Mouse (Mus musculus) kidney, embryonic 14.5 days (tissue): ENCODE data around the gene Ube2d1. TPM values are rescaled to one million over a fixed set of nuclear protein-coding genes. Genes with fewer than 3 reads are reported as not detected.

Experiments
- ATAC-seq: fragments of 200-750 bp; cut with Nextera tagmentation; 2 replicates; pipeline ENCODE4 v1.8.0; 2017; ENCODE audit warnings: moderate number of reproducible peaks, mild to moderate bottlenecking, moderate TSS enrichment, moderate library complexity; ENCODE audit not compliant: low FRiP score, low TSS enrichment
- H3K27ac ChIP-seq: fragments of 300-500 bp; sonication (generic); 2 replicates; pipeline ENCODE4 v1.5.1; 2014; ENCODE audit warnings: low read depth, mild to moderate bottlenecking, low read length, moderate library complexity, mixed read lengths
- H3K27me3 ChIP-seq: fragments of 300-500 bp; sonication (generic); 2 replicates; pipeline ENCODE4 v1.6.1; 2014; ENCODE audit warnings: mild to moderate bottlenecking, low read length; ENCODE audit not compliant: control insufficient read depth, insufficient read depth
- H3K36me3 ChIP-seq: fragments of 300-500 bp; sonication (generic); 2 replicates; pipeline ENCODE4 v1.6.1; 2014; ENCODE audit warnings: low read length, mixed read lengths; ENCODE audit not compliant: control insufficient read depth, insufficient read depth
- H3K4me1 ChIP-seq: fragments of 300-500 bp; sonication (generic); 2 replicates; pipeline ENCODE4 v1.6.1; 2014; ENCODE audit warnings: low read length, mixed read lengths; ENCODE audit not compliant: control insufficient read depth, insufficient read depth
- H3K4me2 ChIP-seq: fragments of 300-500 bp; sonication (generic); replicated peaks from 2 replicates; pipeline ENCODE4 v1.6.1; 2014; ENCODE audit warnings: low read depth, mild to moderate bottlenecking, low read length
- H3K4me3 ChIP-seq: fragments of 300-500 bp; sonication (generic); 2 replicates; pipeline ENCODE4 v1.5.1; 2014; ENCODE audit warnings: mild to moderate bottlenecking, low read length
- H3K9ac ChIP-seq: fragments of 300-500 bp; sonication (generic); 2 replicates; pipeline ENCODE4 v1.6.1; 2014; ENCODE audit warnings: low read depth, mild to moderate bottlenecking, low read length, moderate library complexity
- H3K9me3 ChIP-seq: fragments of 300-500 bp; sonication (generic); 2 replicates; pipeline ENCODE4 v1.6.1; 2016; ENCODE audit warnings: low read length; ENCODE audit not compliant: control insufficient read depth
- WGBS: fragments of 180-500 bp; shearing (Covaris S2); extraction: QIAGEN DNeasy Blood & Tissue Kit; methylation state at CpG from one replicate; pipeline ENCODE4 v1.1.7; 2014; 5-methylcytosine and 5-hydroxymethylcytosine counted together
- polyA plus RNA-seq: library from polyadenylated mRNA; unstranded; fragments of >200 nt; fragmentation: Nextera tagmentation; extraction: Ambion mirVana; gene quantifications from 2 replicates; pipeline ENCODE4 v1.2.1, GENCODE M21; 2014

Gene Ube2d1
- 81.7 and 83.1 TPM in 2 replicates for polyA plus RNA-seq

DNA sequence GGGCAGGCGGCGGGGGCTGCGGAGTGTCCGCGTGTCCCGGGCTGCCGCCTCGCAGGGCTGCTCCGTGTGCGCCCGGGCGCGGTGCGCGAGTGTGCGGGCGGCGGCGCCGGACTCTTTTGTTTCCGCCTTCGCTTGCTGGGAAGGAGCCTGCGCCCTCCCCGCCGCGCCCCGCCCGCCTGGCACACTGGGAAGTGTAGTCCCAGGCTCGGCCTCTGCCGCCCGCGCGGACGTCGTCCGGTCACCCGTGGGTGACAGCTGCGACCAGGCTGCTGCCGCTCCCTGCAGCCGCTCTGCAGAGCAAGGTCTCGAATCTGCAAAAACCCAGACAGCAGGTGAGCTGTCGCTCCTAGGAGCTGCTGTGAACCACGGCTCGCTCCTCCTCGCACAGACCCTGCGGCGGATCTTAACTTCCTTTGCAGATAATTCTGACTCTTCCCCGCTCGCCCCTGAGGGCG lies at the start of gene Ube2d1:
TSS of gene Ube2d1 (minus strand) at position 137 of the 455 bp plus-strand sequence.
- H3K27me3 ChIP-seq: peaks cover 3% of the 10 kb centered on the region; the same call in 1 of the 2 replicates
- peak within 1 kb of the TSS; percentile 76 for H3K9ac ChIP-seq
- under 1% methylated on average over 50 of the region's 50 CpGs for WGBS
- no peak within 1 kb of the TSS for H3K27ac ChIP-seq
- peak within 1 kb of the TSS; percentile 66 for H3K4me3 ChIP-seq
- peak within 1 kb of the TSS; percentile 59 for H3K4me2 ChIP-seq
- H3K9me3 ChIP-seq: no peaks in the 10 kb centered on the region
- peaks cover 8% of the 10 kb centered on the region; the same call in 1 of the 2 replicates for H3K4me1 ChIP-seq
- peak; percentile 95 for ATAC-seq
- H3K36me3 ChIP-seq: no peaks in the 10 kb centered on the region

DNA sequence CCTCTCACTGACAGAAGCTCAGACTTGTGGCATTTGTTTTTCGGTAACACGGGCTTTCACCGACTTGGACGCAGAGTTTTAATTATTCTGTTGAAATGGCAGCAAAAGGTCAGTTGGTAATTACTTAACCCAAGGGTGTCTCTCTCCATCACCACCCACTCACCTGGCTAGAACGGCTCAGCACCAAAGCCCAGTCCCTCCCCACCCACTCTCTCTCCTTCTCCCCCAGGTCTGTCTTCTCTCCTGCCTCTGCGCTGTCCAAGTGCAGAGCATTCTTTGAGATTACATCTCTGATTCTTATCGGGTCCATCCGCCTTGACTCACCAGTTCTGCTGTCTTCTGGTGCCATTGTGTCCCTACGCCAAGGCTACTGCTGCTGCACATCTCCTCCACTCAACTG lies 47.8 kb upstream of the Ube2d1 start:
- Histone ChIP-seq H3K9me3 (no peaks in the 10 kb centered on the region), H3K4me2 (no peak overlapping the region), H3K9ac (no peak overlapping the region), H3K27ac (no peak overlapping the region), H3K4me1 (no peaks in the 10 kb centered on the region), H3K36me3 (peaks cover 27% of the 10 kb centered on the region; the same call in 1 of the 2 replicates), H3K27me3 (no peaks in the 10 kb centered on the region), H3K4me3 (no peak overlapping the region)
- 91% methylated on average over 9 of the region's 9 CpGs for WGBS
- ATAC-seq: no peak

DNA sequence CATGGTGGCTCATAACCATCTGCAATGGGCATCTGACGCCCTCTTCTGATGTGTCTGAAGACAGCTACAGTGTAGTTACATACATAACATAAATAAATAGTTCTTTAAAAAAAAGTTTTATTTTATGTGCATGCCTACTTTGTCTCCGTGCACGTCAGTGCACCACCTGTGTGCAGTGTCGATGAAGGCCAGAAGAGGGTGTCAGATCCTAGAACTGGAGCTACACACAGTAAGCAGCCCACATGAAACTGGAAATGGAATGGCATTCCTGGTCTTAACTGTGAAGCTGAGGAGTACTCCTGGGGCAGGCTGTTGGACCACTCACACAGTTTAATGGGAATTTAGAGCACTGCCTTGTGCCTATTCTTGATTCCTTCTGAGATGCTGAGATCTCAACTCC lies 47.3 kb upstream of the Ube2d1 start:
- no peak overlapping the region for H3K4me3 ChIP-seq
- WGBS: 92% methylated on average over 4 of the region's 4 CpGs
- no peaks in the 10 kb centered on the region for H3K27me3 ChIP-seq
- no peak overlapping the region for H3K4me2 ChIP-seq
- H3K9ac ChIP-seq: no peak overlapping the region
- no peak overlapping the region for H3K27ac ChIP-seq
- no peaks in the 10 kb centered on the region for H3K4me1 ChIP-seq
- peaks cover 27% of the 10 kb centered on the region; the same call in 1 of the 2 replicates for H3K36me3 ChIP-seq
- no peaks in the 10 kb centered on the region for H3K9me3 ChIP-seq
- ATAC-seq: no peak

DNA sequence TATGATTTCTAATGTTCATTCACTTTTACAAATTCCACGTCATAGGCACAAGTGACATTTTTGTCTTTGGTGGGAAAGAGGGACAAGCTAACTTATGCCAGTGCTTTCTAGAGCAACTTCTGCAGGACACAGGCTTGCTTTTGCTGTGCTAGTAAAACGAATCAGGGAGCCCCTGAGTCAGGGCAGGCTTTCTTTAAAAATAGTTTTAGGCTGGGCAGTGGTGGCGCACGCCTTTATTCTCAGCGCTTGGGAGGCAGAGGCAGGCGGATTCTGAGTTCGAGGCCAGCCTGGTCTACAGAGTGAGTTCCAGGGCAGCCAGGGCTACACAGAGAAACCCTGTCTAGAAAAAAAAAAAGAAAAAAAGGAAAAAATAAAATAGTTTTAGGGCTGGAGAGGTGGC lies 46.8 kb upstream of the Ube2d1 start:
- no peak overlapping the region for H3K4me2 ChIP-seq
- H3K9me3 ChIP-seq: no peaks in the 10 kb centered on the region
- no peak overlapping the region for H3K27ac ChIP-seq
- H3K4me1 ChIP-seq: no peaks in the 10 kb centered on the region
- no peaks in the 10 kb centered on the region for H3K27me3 ChIP-seq
- H3K4me3 ChIP-seq: no peak overlapping the region
- 96% methylated on average over 7 of the region's 7 CpGs for WGBS
- no peak for ATAC-seq
- H3K9ac ChIP-seq: no peak overlapping the region
- H3K36me3 ChIP-seq: peaks cover 27% of the 10 kb centered on the region; the same call in 1 of the 2 replicates

DNA sequence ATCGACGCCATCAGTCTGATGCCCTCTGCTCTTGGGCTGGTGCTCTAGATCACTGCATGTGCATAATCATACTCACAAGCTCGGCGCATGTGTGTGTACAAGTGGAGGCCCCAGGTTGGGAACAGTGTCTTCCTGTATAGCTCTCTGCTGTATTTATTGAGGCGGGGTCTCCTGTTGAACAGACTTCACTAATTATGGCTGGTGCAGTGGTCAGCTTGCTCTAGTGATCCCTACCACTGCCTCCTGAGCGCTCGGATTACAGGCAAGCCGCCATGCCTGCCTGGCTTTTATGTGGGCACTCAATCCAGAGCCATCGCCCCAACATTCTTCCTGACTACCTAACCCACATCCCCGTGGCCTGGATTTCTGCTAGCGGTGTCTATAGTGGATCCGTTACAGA lies 45.0 kb upstream of the Ube2d1 start:
- H3K9me3 ChIP-seq: no peaks in the 10 kb centered on the region
- H3K27me3 ChIP-seq: no peaks in the 10 kb centered on the region
- ATAC-seq: peak; percentile 50; the same call in 1 of the 2 replicates
- H3K36me3 ChIP-seq: peaks cover 22% of the 10 kb centered on the region; the same call in 1 of the 2 replicates
- WGBS: 65% methylated on average over 12 of the region's 12 CpGs
- no peak overlapping the region for H3K4me3 ChIP-seq
- H3K4me2 ChIP-seq: no peak overlapping the region
- no peak overlapping the region for H3K9ac ChIP-seq
- H3K27ac ChIP-seq: no peak overlapping the region
- no peaks in the 10 kb centered on the region for H3K4me1 ChIP-seq

DNA sequence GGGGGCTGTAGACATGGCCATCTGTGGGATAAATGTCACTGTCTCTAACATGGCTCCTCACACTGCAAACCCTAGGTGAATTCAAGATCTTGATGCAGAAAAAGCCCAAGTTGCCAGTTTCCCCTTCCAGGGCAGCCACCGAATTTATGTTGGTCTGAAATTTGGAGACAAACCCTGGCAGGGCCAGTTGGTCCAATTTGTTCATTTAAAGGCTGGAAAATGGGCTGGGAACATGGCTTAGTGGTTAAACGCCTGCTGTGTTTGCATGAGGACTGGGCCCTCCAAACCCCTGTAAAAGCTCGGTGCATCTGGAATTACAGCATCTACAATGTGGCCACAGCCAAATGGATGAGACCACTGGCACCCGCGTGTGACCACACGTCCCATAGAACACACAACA lies 44.2 kb upstream of the Ube2d1 start:
- Histone ChIP-seq H3K4me1 (no peaks in the 10 kb centered on the region), H3K4me3 (no peak overlapping the region), H3K9ac (no peak overlapping the region), H3K27ac (no peak overlapping the region), H3K27me3 (no peaks in the 10 kb centered on the region), H3K9me3 (no peaks in the 10 kb centered on the region), H3K4me2 (no peak overlapping the region), H3K36me3 (peaks cover 21% of the 10 kb centered on the region; the same call in 1 of the 2 replicates)
- no peak for ATAC-seq
- WGBS: 93% methylated on average over 6 of the region's 6 CpGs

DNA sequence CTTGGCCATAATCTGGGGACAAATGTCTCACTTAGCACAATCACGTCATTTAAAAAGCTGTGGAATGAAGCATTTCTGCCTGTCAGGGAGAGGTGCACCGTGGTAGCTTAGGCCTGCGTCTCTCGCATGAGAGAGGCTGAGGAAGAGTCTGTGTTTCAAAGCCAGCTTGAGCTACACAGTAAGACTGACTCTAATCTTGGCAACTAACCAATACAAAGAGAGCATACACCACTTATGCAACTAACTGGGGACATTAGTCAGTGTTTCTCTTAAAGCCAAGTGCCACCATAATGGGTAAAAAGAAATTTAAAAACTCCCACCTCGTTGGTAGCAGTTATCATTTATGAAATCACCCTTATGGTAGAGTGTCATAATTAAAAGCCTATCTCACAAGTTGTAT lies 43.8 kb upstream of the Ube2d1 start:
- no peak overlapping the region for H3K27ac ChIP-seq
- no peak for ATAC-seq
- H3K4me1 ChIP-seq: no peaks in the 10 kb centered on the region
- WGBS: 94% methylated on average over 5 of the region's 5 CpGs
- H3K4me2 ChIP-seq: no peak overlapping the region
- peaks cover 17% of the 10 kb centered on the region; the same call in 1 of the 2 replicates for H3K36me3 ChIP-seq
- no peaks in the 10 kb centered on the region for H3K9me3 ChIP-seq
- H3K9ac ChIP-seq: no peak overlapping the region
- H3K27me3 ChIP-seq: no peaks in the 10 kb centered on the region
- no peak overlapping the region for H3K4me3 ChIP-seq

DNA sequence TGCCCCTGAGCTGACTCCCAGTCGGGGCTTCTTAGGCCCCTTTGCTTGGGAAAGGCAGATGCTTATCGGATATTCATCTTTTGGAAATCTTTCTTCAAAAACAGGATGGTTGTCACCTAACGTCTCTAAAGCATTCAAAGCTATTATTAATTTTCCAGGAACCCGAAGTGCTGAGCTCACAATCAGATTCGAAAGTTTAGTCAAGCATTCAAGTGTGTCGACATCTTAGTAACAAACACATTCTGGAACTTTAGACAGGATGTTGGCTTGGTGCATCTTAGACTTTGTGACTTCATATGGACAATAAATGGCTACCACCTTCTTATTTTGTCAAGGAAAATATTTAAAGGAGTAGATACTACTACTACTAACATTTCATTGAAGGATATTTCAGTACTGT lies 43.3 kb upstream of the Ube2d1 start:
- Histone ChIP-seq H3K4me1 (no peaks in the 10 kb centered on the region), H3K27me3 (no peaks in the 10 kb centered on the region), H3K9ac (no peak overlapping the region), H3K9me3 (no peaks in the 10 kb centered on the region), H3K36me3 (peaks cover 13% of the 10 kb centered on the region; the same call in 1 of the 2 replicates), H3K27ac (no peak overlapping the region), H3K4me2 (no peak overlapping the region), H3K4me3 (no peak overlapping the region)
- WGBS: 63% methylated on average over 6 of the region's 6 CpGs
- ATAC-seq: no peak

DNA sequence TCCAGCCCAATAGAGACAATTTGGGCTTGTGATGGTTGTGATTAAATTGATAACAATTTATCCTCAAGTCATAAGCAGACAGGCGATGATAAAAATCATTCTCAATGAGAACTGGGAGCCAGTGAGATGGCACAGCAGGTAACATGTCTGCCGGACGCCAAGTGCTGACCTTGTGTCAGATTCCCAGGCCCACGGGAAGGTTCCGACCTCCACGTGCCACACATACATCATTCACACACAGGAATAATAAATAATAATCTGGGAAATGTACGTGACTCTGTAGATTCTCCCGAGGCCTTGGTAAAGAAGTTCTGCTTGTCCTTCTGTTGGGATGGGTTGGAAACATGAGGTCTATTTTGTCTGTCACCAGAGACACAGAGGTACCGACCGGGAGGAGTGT lies 42.3 kb upstream of the Ube2d1 start:
- Histone ChIP-seq H3K4me3 (no peak overlapping the region), H3K36me3 (peaks cover 11% of the 10 kb centered on the region; the same call in 1 of the 2 replicates), H3K4me2 (no peak overlapping the region), H3K4me1 (no peaks in the 10 kb centered on the region), H3K27me3 (no peaks in the 10 kb centered on the region), H3K9ac (no peak overlapping the region), H3K27ac (no peak overlapping the region), H3K9me3 (no peaks in the 10 kb centered on the region)
- WGBS: 81% methylated on average over 10 of the region's 10 CpGs
- no peak; the same call in 1 of the 2 replicates for ATAC-seq
